Mouse (Mus musculus) limb, embryonic 13.5 days (tissue): ENCODE measurements around the gene Arhgap27. TPM values are rescaled to one million over a fixed set of nuclear protein-coding genes. Genes with fewer than 3 reads are reported as not detected.

Experiments used
- ATAC-seq: fragments of 200-750 bp; cut with Nextera tagmentation; 2 replicates; pipeline ENCODE4 v1.8.0; 2017; ENCODE audit warnings: low read depth, moderate number of reproducible peaks, moderate TSS enrichment; ENCODE audit not compliant: low FRiP score
- H3K27ac ChIP-seq: fragments of 300-500 bp; sonication (generic); 2 replicates; pipeline ENCODE4 v1.5.1; 2015; ENCODE audit warnings: inconsistent platforms, mild to moderate bottlenecking, moderate library complexity
- H3K27me3 ChIP-seq: fragments of 300-500 bp; sonication (generic); 2 replicates; pipeline ENCODE4 v1.6.1; 2015; ENCODE audit warnings: mild to moderate bottlenecking, inconsistent platforms
- H3K36me3 ChIP-seq: fragments of 300-500 bp; sonication (generic); 2 replicates; pipeline ENCODE4 v1.6.1; 2015; ENCODE audit warnings: inconsistent platforms, mild to moderate bottlenecking, moderate library complexity
- H3K4me1 ChIP-seq: fragments of 300-500 bp; sonication (generic); 2 replicates; pipeline ENCODE4 v1.6.1; 2015; ENCODE audit warnings: inconsistent platforms
- H3K4me2 ChIP-seq: fragments of 300-500 bp; sonication (generic); replicated peaks from 2 replicates; pipeline ENCODE4 v1.6.1; 2015; ENCODE audit warnings: inconsistent platforms, mild to moderate bottlenecking, moderate library complexity
- H3K4me3 ChIP-seq: fragments of 300-500 bp; sonication (generic); 2 replicates; pipeline ENCODE4 v1.5.1; 2015; ENCODE audit warnings: moderate library complexity, mild to moderate bottlenecking, inconsistent platforms
- H3K9ac ChIP-seq: fragments of 300-500 bp; sonication (generic); 2 replicates; pipeline ENCODE4 v1.6.1; 2015; ENCODE audit warnings: mild to moderate bottlenecking, inconsistent platforms
- H3K9me3 ChIP-seq: fragments of 300-500 bp; sonication (generic); 2 replicates; pipeline ENCODE4 v1.6.1; 2016; ENCODE audit warnings: inconsistent platforms
- WGBS: fragments of 180-500 bp; shearing (Covaris S2); methylation state at CpG from one replicate; pipeline ENCODE4 v1.1.7; 2015; 5-methylcytosine and 5-hydroxymethylcytosine counted together
- polyA plus RNA-seq: library from polyadenylated mRNA; unstranded; fragments of >200 nt; fragmentation: Nextera tagmentation; extraction: Ambion mirVana; gene quantifications from 2 replicates; pipeline ENCODE4 v1.2.1, GENCODE M21; 2015

Arhgap27 gene
- polyA plus RNA-seq, 1 experiment from 2014 or later = 6.8 TPM

GRCm38 (mm10) chr11:103338671-103339070 is 24.8 kb downstream of the Arhgap27 start:
- no peak overlapping the region for H3K4me2 ChIP-seq
- H3K4me1 ChIP-seq = peaks cover 19% of the 10 kb centered on the region
- 94% methylated on average over 6 of the region's 6 CpGs for WGBS
- H3K27me3 ChIP-seq = peaks cover 41% of the 10 kb centered on the region
- H3K9ac ChIP-seq = no peak overlapping the region
- no peaks in the 10 kb centered on the region for H3K9me3 ChIP-seq
- H3K36me3 ChIP-seq = no peaks in the 10 kb centered on the region
- no peak for ATAC-seq
- H3K4me3 ChIP-seq = no peak overlapping the region
- H3K27ac ChIP-seq = no peak overlapping the region

GRCm38 (mm10) chr11:103338119-103338518 is 25.4 kb downstream of the Arhgap27 start:
- H3K9me3 ChIP-seq = no peaks in the 10 kb centered on the region
- H3K27ac ChIP-seq = no peak overlapping the region
- no peaks in the 10 kb centered on the region for H3K36me3 ChIP-seq
- peaks cover 46% of the 10 kb centered on the region for H3K27me3 ChIP-seq
- no peak overlapping the region for H3K4me2 ChIP-seq
- WGBS = 83% methylated on average over 7 of the region's 7 CpGs
- H3K4me1 ChIP-seq = peaks cover 25% of the 10 kb centered on the region
- no peak overlapping the region for H3K4me3 ChIP-seq
- H3K9ac ChIP-seq = no peak overlapping the region
- ATAC-seq = no peak

- H3K9ac ChIP-seq = no peak overlapping the region
- H3K4me2 ChIP-seq = no peak overlapping the region
- no peaks in the 10 kb centered on the region for H3K36me3 ChIP-seq
- ATAC-seq = no peak
- WGBS = 70% methylated on average over 2 of the region's 2 CpGs
- no peak overlapping the region for H3K4me3 ChIP-seq
- H3K27me3 ChIP-seq = peaks cover 56% of the 10 kb centered on the region
- H3K27ac ChIP-seq = no peak overlapping the region
- H3K4me1 ChIP-seq = peaks cover 31% of the 10 kb centered on the region
- H3K9me3 ChIP-seq = no peaks in the 10 kb centered on the region
Observed at GRCm38 (mm10) chr11:103337180-103337579, 26.3 kb downstream of the Arhgap27 start.

- no peaks in the 10 kb centered on the region for H3K9me3 ChIP-seq
- peaks cover 60% of the 10 kb centered on the region for H3K27me3 ChIP-seq
- H3K4me2 ChIP-seq = no peak overlapping the region
- H3K9ac ChIP-seq = no peak overlapping the region
- WGBS = 60% methylated on average over 5 of the region's 5 CpGs
- no peak overlapping the region for H3K4me3 ChIP-seq
- ATAC-seq = no peak
- no peaks in the 10 kb centered on the region for H3K36me3 ChIP-seq
- no peak overlapping the region for H3K27ac ChIP-seq
- peaks cover 31% of the 10 kb centered on the region for H3K4me1 ChIP-seq
Observed at GRCm38 (mm10) chr11:103335561-103335960, 27.9 kb downstream of the Arhgap27 start.

- Histone ChIP-seq H3K4me3 (no peak overlapping the region), H3K4me2 (no peak overlapping the region), H3K9ac (no peak overlapping the region), H3K4me1 (peaks cover 27% of the 10 kb centered on the region), H3K27me3 (peaks cover 57% of the 10 kb centered on the region), H3K9me3 (no peaks in the 10 kb centered on the region), H3K27ac (no peak overlapping the region), H3K36me3 (no peaks in the 10 kb centered on the region)
- WGBS = 85% methylated on average over 9 of the region's 9 CpGs
- no peak for ATAC-seq
Observed at GRCm38 (mm10) chr11:103334925-103335324, 28.6 kb downstream of the Arhgap27 start.

GRCm38 (mm10) chr11:103333719-103334398 is 29.6 kb downstream of the Arhgap27 start:
- peak overlapping the region; percentile 28 for H3K4me3 ChIP-seq
- H3K36me3 ChIP-seq = no peaks in the 10 kb centered on the region
- peak overlapping the region; percentile 58 for H3K4me2 ChIP-seq
- peaks cover 21% of the 10 kb centered on the region for H3K4me1 ChIP-seq
- H3K9ac ChIP-seq = 0 out of 2 replicates have a peak overlapping the region, but pooled peaks have one; percentile 31
- WGBS = 13% methylated on average over 40 of the region's 40 CpGs
- H3K27ac ChIP-seq = no peak overlapping the region
- peak; percentile 29; the same call in 1 of the 2 replicates for ATAC-seq
- H3K9me3 ChIP-seq = no peaks in the 10 kb centered on the region
- peaks cover 50% of the 10 kb centered on the region for H3K27me3 ChIP-seq

GRCm38 (mm10) chr11:103332890-103333651 is 30.4 kb downstream of the Arhgap27 start:
- Histone ChIP-seq H3K9me3 (no peaks in the 10 kb centered on the region), H3K27me3 (peaks cover 50% of the 10 kb centered on the region), H3K36me3 (no peaks in the 10 kb centered on the region), H3K4me2 (peak overlapping the region; percentile 58), H3K4me1 (peaks cover 21% of the 10 kb centered on the region), H3K9ac (peak overlapping the region; percentile 51), H3K27ac (no peak overlapping the region), H3K4me3 (peak overlapping the region; percentile 28)
- WGBS = 23% methylated on average over 34 of the region's 34 CpGs
- ATAC-seq = peak; percentile 33; the same call in 1 of the 2 replicates

- Histone ChIP-seq H3K4me3 (peak overlapping the region; percentile 28), H3K9ac (peak overlapping the region; percentile 51; the same call in 1 of the 2 replicates), H3K27me3 (peaks cover 50% of the 10 kb centered on the region), H3K36me3 (no peaks in the 10 kb centered on the region), H3K4me2 (peak overlapping the region; percentile 58), H3K4me1 (peaks cover 18% of the 10 kb centered on the region), H3K9me3 (no peaks in the 10 kb centered on the region), H3K27ac (no peak overlapping the region)
- 26% methylated on average over 18 of the region's 18 CpGs for WGBS
- peak; percentile 64 for ATAC-seq
Observed at GRCm38 (mm10) chr11:103332186-103332889, 31.2 kb downstream of the Arhgap27 start.

GRCm38 (mm10) chr11:103331502-103332185 is 31.8 kb downstream of the Arhgap27 start:
- H3K9me3 ChIP-seq = no peaks in the 10 kb centered on the region
- H3K4me1 ChIP-seq = peaks cover 17% of the 10 kb centered on the region
- ATAC-seq = no peak
- no peak overlapping the region for H3K4me3 ChIP-seq
- peaks cover 50% of the 10 kb centered on the region for H3K27me3 ChIP-seq
- no peak overlapping the region for H3K27ac ChIP-seq
- no peaks in the 10 kb centered on the region for H3K36me3 ChIP-seq
- H3K4me2 ChIP-seq = no peak overlapping the region
- no peak overlapping the region for H3K9ac ChIP-seq
- 92% methylated on average over 10 of the region's 10 CpGs for WGBS

- H3K27me3 ChIP-seq = peaks cover 44% of the 10 kb centered on the region
- no peak for ATAC-seq
- no peaks in the 10 kb centered on the region for H3K9me3 ChIP-seq
- H3K27ac ChIP-seq = no peak overlapping the region
- no peak overlapping the region for H3K9ac ChIP-seq
- H3K4me3 ChIP-seq = no peak overlapping the region
- no peak overlapping the region for H3K4me2 ChIP-seq
- peaks cover 17% of the 10 kb centered on the region for H3K4me1 ChIP-seq
- 77% methylated on average over 7 of the region's 7 CpGs for WGBS
- H3K36me3 ChIP-seq = no peaks in the 10 kb centered on the region
Observed at GRCm38 (mm10) chr11:103330651-103331319, 32.7 kb downstream of the Arhgap27 start.

GRCm38 (mm10) chr11:103326950-103327349 is 36.5 kb downstream of the Arhgap27 start:
- H3K9ac ChIP-seq = no peak overlapping the region
- 10% methylated on average over 5 of the region's 5 CpGs for WGBS
- ATAC-seq = no peak
- H3K4me2 ChIP-seq = no peak overlapping the region
- H3K9me3 ChIP-seq = no peaks in the 10 kb centered on the region
- H3K4me3 ChIP-seq = no peak overlapping the region
- peaks cover 9% of the 10 kb centered on the region for H3K27me3 ChIP-seq
- H3K36me3 ChIP-seq = no peaks in the 10 kb centered on the region
- peaks cover 18% of the 10 kb centered on the region for H3K4me1 ChIP-seq
- H3K27ac ChIP-seq = no peak overlapping the region
